Mouse (Mus musculus): ENCODE data around the gene Hint3. TPM values are rescaled to one million over a fixed set of nuclear protein-coding genes. Genes with fewer than 3 reads are reported as not detected.
"Not testable (repeated sequence)": the region's sequence is repeated elsewhere in the genome, so short reads cannot be mapped to it uniquely, and the experiment has no call there.

Gene Hint3
- 8.5 and 11.6 TPM in 2 replicates for polyA plus RNA-seq (2012; rRNA removed)

DNA sequence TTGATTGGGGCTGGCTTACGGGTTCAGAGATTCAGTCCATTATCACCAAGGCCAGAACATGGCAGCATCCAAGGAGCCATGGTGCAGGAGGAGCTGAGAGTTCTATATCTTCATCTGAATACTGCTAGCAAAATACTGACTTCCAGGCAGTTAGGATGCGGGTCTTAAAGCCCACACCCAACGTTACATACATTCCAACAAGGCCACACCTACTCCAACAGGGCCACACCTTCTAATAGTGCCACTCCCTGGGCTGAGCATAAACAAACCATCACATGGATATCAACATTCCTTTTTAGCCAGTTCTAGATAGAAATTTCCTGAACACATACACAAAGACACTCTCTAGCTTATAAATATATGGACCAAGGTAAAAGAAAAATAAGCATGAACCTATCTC lies at the start of gene Hint3:
Gene Hint3, minus strand, starts transcription at position 120 of the 400 bp plus-strand sequence.
- no peak for DNase-seq (ENCODE audit: low read depth, low spot score)
- WGBS: 55% methylated on average over 3 of the region's 3 CpGs

DNA sequence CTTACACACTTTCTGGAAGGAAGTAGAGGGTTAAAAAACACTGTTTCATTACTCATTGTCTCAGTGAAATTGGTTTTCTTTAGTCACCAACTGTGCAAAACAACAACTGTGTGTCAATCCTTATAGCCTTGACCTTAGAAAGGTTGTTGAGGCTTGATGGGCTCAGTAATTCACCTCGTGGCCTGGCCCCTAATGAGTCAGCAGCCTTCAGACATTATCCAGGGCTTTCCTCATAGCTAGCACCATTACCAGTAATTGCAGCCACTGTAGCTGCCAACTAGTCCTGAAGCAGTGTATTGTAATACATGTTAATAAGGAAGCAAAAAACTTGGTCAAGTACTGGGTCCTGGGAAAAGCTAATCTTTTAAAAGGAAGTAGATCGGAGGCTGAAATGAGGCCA lies 48.6 kb upstream of the Hint3 start:
- WGBS: 27% methylated on average over 2 of the region's 2 CpGs
- no peak for DNase-seq (ENCODE audit: low read depth, low spot score)

GRCm38 (mm10) chr10:30674825-30675224 lies 45.4 kb upstream of the Hint3 start:
- 87% methylated on average over 3 of the region's 3 CpGs for WGBS
- DNase-seq (ENCODE audit: low read depth, low spot score): no peak

DNA sequence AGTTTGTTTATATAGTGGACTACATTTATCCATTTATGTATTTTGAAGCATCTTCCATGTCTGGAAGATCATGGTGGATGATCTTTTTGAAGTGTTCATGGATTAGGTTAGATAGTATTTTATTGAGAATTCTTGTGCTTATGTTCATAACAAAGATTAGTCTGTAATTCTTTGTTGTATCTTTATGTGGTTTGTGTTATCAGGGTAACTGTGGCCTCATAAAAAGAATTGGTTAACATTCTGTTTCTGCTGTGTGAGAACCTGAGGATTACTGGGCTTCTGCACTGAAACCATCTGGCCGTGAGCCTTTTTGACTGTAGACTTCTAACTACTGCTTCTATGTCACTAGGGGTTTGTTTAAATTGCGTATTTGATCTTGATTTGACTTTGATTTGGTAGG lies 37.1 kb upstream of the Hint3 start:
- WGBS: 87% methylated on average over 2 of the region's 2 CpGs
- DNase-seq (ENCODE audit: low read depth, low spot score): no peak

GRCm38 (mm10) chr10:30660564-30661328 lies 31.3 kb upstream of the Hint3 start:
- 82% methylated on average over 6 of the region's 6 CpGs for WGBS
- no peak for DNase-seq (ENCODE audit: low read depth, low spot score)

GRCm38 (mm10) chr10:30655655-30656054 lies 26.2 kb upstream of the Hint3 start:
- DNase-seq (ENCODE audit: low read depth, low spot score): no peak
- WGBS: 4% methylated on average over 5 of the region's 5 CpGs

GRCm38 (mm10) chr10:30647681-30648080 lies 18.2 kb upstream of the Hint3 start:
- WGBS: 83% methylated on average over 2 of the region's 2 CpGs
- no peak for DNase-seq (ENCODE audit: low read depth, low spot score)

DNA sequence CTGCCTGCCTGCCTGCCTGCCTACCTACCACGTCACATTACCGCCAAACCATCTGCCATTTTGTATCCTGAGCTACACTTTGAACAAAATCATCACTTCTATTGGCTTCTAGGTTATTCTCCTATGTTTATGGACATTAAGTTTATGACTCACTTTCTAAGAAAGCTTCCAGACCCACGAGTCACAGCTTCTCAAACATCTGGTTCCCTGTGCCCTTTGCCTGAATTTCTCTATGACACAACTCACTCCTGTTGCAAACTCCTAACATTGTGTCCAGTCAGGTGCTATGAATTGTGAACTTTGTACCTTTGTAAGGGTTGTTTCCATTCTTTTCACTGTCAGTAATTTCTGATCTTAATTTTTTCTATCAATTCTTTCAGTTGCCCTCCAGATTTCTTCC lies 8.8 kb upstream of the Hint3 start:
- DNase-seq (ENCODE audit: low read depth, low spot score): no peak
- WGBS: 65% methylated on average over 3 of the region's 3 CpGs

DNA sequence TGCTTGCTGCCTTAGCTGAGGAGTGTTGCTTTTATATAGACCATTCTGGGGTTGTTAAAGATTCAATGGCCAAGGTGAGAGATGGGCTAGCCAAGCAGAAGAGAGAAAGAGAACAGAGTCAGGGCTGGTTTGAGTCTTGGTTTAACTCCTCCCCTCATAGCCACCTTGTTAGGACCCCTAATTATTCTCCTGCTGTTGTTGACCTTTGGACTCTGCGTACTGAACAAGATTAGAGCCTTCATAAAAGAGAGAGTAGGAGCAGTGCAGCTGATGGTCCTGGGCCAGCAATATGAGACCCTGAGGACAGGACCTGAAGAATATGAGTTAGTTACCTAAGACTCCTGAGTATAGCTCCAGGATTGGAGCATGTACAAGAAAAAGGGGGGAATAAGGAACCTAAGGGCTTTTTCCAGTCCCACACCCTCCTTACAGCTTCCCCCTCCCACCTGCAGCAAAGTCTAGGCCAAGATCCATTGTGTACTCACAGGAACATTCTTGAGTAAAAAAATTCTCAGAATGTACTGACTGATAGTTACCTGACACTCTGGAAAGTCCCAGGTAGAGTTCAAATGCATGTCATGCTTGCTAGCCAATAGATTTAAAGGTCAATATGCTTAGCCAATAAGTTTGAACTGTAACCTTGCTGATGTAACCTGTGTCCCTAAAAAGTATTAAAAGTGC lies 7.2 kb upstream of the Hint3 start:
- DNase-seq (ENCODE audit: low read depth, low spot score): not testable (repeated sequence)
- 59% methylated on average over 1 of the region's 1 CpGs for WGBS

DNA sequence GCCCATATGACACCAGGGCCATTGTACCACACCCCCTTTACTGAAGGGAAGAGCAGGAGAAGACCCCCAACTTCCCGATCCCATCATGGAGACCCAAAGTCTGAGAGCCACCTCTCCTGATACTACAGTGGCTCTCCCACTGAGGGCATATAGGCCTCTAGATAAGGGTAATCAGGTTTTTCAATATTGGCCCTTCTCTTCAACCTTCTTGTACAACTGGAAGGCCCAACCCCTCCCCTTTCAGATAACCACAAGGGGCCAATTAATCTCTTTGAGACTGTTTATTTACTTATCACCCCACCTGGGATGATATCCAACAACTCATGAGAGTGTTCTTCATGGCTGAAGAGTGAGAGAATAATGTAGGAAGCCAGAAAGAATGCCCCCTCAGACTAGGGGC lies 3.3 kb upstream of the Hint3 start:
- DNase-seq (ENCODE audit: low read depth, low spot score): no peak
- WGBS: 100% methylated on average over 1 of the region's 1 CpGs

DNA sequence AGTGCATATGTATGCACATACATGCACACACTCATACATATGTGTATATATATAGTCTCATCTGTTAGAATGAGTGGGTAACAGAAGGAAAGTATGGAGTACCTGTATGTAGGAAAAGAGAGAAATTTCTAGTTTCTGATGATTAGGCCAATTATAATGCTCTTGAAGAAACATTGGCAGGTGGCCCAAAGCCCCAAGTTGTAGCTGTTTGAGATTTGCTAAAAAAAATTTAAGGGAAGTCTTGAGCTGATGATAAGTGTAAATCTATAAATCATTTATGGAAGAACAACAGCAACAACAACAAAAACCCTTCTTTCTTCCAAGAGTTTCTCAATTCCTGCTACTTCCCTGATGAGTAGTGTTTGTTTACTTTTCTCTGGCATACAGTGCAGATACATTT lies 545 bp upstream of the Hint3 start:
- DNase-seq (ENCODE audit: low read depth, low spot score): no peak

- 90% methylated on average over 11 of the region's 11 CpGs for WGBS
- DNase-seq (ENCODE audit: low read depth, low spot score): not testable (repeated sequence)
Observed at GRCm38 (mm10) chr10:30628444-30628843, 988 bp downstream of the Hint3 start.

DNA sequence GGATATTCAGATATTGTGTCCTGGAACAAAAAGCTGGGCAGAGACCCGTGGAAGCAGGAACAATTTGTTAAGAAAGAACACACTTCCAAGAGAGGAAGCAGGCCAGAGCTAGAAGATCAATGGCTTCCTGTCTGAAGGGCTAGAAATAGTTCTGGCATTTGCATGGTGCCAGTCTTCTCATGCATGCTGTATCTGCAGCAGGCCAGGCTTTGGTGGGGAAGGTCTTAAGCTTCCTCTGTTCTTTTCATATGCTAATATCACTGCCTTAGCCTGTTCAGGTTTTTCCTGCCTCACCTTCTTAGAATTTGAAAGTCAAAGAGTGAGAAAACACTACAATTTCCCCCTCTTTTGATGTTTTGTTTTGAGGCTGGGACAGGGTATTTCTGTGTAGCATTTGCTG lies 1.9 kb downstream of the Hint3 start:
- WGBS: 44% methylated on average over 1 of the region's 1 CpGs

GRCm38 (mm10) chr10:30624161-30625019 lies 5.0 kb downstream of the Hint3 start:
- WGBS: 58% methylated on average over 5 of the region's 5 CpGs
- no peak for DNase-seq (ENCODE audit: low read depth, low spot score)

More for the DNA sequence above, 1.9 kb downstream of the Hint3 start:
- DNase-seq (ENCODE audit: low read depth, low spot score): no peak

DNA sequence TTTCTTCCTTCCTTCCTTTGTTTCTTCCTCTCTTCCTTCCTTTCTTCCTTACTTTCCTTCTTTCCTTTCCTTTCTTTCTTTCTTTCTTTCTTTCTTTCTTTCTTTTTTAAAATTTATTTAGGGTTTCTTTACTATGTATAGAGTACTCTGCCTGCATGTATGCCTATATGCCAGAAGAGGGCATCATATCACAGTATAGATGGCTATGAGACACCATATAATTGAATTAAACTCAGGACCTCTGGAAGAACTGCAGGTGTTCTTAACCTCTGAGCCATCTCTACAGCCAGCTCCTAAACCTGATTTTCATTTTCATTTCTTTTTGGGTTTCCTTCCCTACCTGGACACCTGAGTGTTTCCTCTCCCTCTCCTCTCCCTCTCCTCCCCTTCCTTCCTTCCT lies 6.5 kb downstream of the Hint3 start:
- no peak for DNase-seq (ENCODE audit: low read depth, low spot score)

- no peak for DNase-seq (ENCODE audit: low read depth, low spot score)
- 35% methylated on average over 3 of the region's 3 CpGs for WGBS
Observed at GRCm38 (mm10) chr10:30618918-30619210, 10.6 kb downstream of the Hint3 start.

DNA sequence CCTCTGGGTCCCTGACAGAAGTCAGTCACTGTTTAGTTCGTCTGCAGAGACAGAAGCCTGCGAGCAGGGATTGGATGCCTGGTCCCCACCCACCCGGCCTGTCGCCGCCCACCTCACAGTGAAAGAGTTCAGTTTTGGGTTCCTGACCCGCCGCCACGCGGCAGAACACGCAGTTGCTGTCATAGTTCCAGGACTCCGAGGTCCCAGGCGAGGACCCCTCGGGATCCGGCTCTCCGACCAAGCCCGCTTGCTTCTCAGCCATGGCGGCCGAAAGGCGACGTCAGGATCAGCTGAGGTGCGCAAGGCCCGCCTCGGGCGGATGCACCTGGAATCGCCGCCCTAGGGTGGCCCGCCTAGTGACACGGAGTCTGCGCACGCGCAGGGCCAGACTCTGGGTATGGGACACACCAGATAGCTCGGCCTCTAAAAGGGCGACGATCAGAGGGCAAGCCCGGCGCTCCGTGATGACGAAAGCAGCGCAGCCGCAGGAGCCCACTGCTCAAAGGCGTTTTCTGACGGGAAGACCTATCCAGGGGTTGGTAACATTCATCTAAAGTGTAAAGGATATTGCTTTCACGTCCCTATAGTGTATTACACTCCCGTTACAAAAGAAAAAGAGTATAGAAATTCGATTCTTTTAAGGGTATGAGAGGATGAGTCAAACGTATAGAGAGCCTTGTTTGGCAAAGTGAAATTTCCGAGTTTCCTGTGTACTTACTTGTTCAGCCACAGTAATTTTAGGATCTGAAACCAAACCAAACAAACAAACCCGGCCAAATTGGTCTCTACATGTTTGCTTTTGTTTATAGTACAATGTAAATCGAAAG lies 11.1 kb downstream of the Hint3 start:
- DNase-seq (ENCODE audit: low read depth, low spot score): peak; percentile 92
- WGBS: 1% methylated on average over 49 of the region's 49 CpGs

DNA sequence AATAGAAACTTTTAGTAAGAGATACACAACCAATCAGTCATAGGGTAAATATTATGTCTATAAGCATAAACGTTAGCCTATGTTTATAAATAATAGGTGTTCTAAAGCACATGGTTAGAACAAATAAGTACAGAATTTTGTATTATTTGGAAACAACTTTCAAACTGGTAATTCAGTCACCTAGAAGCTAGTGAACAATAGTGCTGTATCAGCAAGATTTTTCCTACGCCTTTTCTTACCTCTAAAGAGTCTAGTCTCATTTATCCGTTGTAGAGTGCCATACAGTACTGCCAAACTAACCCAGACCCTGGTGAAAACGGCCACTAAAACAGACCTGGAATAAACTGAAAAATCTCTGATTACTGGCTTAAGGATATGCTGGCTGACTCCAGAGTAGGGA lies 16.4 kb downstream of the Hint3 start:
- DNase-seq (ENCODE audit: low read depth, low spot score): no peak
- WGBS: 81% methylated on average over 4 of the region's 4 CpGs

DNA sequence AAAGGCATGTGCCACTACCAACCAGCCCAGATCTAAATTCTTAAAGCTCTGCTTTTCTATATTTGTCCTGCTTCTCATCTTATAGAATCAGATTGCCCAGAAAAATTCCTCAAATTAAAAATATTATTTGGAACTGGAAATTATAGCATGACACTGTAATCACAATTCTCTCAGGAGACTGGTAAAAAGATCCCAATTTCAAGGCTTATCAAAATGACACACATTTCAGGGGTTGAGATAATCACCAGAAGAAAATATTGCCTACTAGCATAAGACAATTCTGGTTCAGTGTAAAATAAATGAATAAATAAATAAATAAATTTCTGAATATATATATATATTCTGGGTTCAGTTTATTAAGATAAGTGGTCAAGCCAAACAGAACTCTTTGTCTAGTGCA lies 19.8 kb downstream of the Hint3 start:
- DNase-seq (ENCODE audit: low read depth, low spot score): no peak

DNA sequence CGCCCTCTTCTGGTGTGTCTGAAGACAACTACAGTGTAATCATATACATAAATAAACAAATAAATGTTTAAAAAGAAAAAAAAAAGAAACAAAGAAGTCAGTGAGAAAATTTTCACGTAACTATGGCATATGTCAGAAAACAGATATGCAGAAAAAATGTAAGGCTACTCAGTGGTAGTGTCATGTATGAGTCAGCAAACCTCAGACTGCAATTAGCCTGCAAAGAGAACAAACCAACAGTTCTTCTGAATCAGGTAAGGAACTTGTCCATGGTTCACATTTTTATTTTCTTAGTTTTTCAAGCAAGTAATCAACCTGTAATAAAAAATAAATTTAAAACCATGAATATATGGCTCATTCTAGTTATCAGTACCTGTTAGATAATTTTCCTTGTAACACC lies 21.3 kb downstream of the Hint3 start:
- DNase-seq (ENCODE audit: low read depth, low spot score): no peak
- WGBS: 75% methylated on average over 2 of the region's 2 CpGs

Measured in large intestine, adult 2 months (tissue).